Mouse (Mus musculus) heart, adult 2 months (tissue): ENCODE results near the gene Usp17la. TPM values are rescaled to one million over a fixed set of nuclear protein-coding genes. Genes with fewer than 3 reads are reported as not detected.

Experiments
- DNase-seq, 2 experiments: peaks; one replicate each; pipeline ENCODE4 v3.0.0; 2021
- H3K27ac ChIP-seq: fragments of 200-600 bp; 2 replicates; pipeline ENCODE4 v1.8.1; 2022
- H3K27me3 ChIP-seq: fragments of 200-500 bp; 2 replicates; pipeline ENCODE4 v1.6.1; 2012; ENCODE audit warnings: mild to moderate bottlenecking, low read length, inconsistent platforms, mixed read lengths; ENCODE audit not compliant: control insufficient read depth, insufficient read depth
- H3K36me3 ChIP-seq: fragments of 200-500 bp; 2 replicates; pipeline ENCODE4 v1.6.1; 2012; ENCODE audit warnings: low read length, inconsistent platforms; ENCODE audit not compliant: control insufficient read depth, insufficient read depth
- H3K4me1 ChIP-seq: fragments of 200-500 bp; 2 replicates; pipeline ENCODE4 v1.6.1; 2011; ENCODE audit warnings: low read length; ENCODE audit not compliant: control insufficient read depth, insufficient read depth
- H3K4me3 ChIP-seq: fragments of 200-600 bp; 2 replicates; pipeline ENCODE4 v1.8.1; 2022
- H3K79me2 ChIP-seq: fragments of 200-500 bp; replicated peaks from 2 replicates; pipeline ENCODE4 v1.6.1; 2012; ENCODE audit warnings: mild to moderate bottlenecking, inconsistent platforms, low read length, moderate library complexity, mixed read lengths; ENCODE audit not compliant: control insufficient read depth, insufficient read depth
- H3K9ac ChIP-seq: fragments of 200-500 bp; 2 replicates; pipeline ENCODE4 v1.6.1; 2012; ENCODE audit warnings: low read depth, mild to moderate bottlenecking, control low read depth, inconsistent platforms, low read length, mixed read lengths
- CTCF ChIP-seq: fragments of 200-600 bp; IDR thresholded peaks from 2 replicates; pipeline ENCODE4 v1.8.1; 2022; ENCODE audit warnings: antibody characterized with exemption, mild to moderate bottlenecking, moderate library complexity
- EP300 ChIP-seq: fragments of 200-500 bp; IDR thresholded peaks from 2 replicates; pipeline ENCODE4 v1.6.1; 2011; ENCODE audit warnings: low read depth, low read length, control low read depth; ENCODE audit not compliant: insufficient read depth
- POLR2A ChIP-seq: fragments of 200-500 bp; IDR thresholded peaks from 2 replicates; pipeline ENCODE4 v1.6.1; 2011; ENCODE audit warnings: mild to moderate bottlenecking, low read depth, low read length, control low read depth; ENCODE audit not compliant: insufficient read depth
- WGBS: fragments of 180-500 bp; shearing (Covaris S2); methylation state at CpG from one replicate; pipeline ENCODE4 v1.1.7; 2018; 5-methylcytosine and 5-hydroxymethylcytosine counted together
- intact Hi-C: fragments of 180-260 bp; cut with DNase I; formaldehyde crosslinking; loops from one replicate; pipeline ENCODE4 v1.15.1; 2025
- polyA plus RNA-seq: library from polyadenylated mRNA; depleted of rRNA; stranded (reverse); fragments of >200 nt; gene quantifications from 2 replicates; pipeline ENCODE4 v1.2.3, GENCODE M21; 2012; rRNA removed
- total RNA-seq, 2 experiments: library from RNA; stranded (reverse); gene quantifications; 2 replicates each; pipeline ENCODE4 v1.2.3; 2021

The Usp17la gene
- total and polyA plus RNA-seq, 3 experiments, result not detected

- intact Hi-C loops, result no loop called here
- no peaks in the 10 kb centered on the region for H3K36me3 ChIP-seq
- WGBS, result 41% methylated on average over 1 of the region's 1 CpGs
Observed at GRCm38 (mm10) chr7:104857683-104858082, 874 bp downstream of the Usp17la start.

GRCm38 (mm10) chr7:104861381-104861780 lies 4.6 kb downstream of the Usp17la start:
- no peak for TF ChIP-seq CTCF
- no peak for TF ChIP-seq EP300
- no peak for TF ChIP-seq POLR2A
- Histone ChIP-seq H3K79me2 (no peaks in the 10 kb centered on the region), H3K4me3 (no peak overlapping the region), H3K9ac (no peak overlapping the region), H3K36me3 (no peaks in the 10 kb centered on the region), H3K27me3 (no peaks in the 10 kb centered on the region), H3K4me1 (no peaks in the 10 kb centered on the region), H3K27ac (no peak overlapping the region)
- intact Hi-C loops, result no loop called here
- DNase-seq, result no peak
- WGBS, result 64% methylated on average over 3 of the region's 3 CpGs

More at GRCm38 (mm10) chr7:104857683-104858082, 874 bp downstream of the Usp17la start:
- H3K9ac ChIP-seq, result no peak overlapping the region
- TF ChIP-seq EP300 (no peak), POLR2A (no peak), CTCF (no peak)
- DNase-seq, result no peak
- H3K27ac ChIP-seq, result no peak overlapping the region
- H3K27me3 ChIP-seq, result no peaks in the 10 kb centered on the region
- H3K4me1 ChIP-seq, result no peaks in the 10 kb centered on the region
- no peaks in the 10 kb centered on the region for H3K79me2 ChIP-seq
- no peak overlapping the region for H3K4me3 ChIP-seq

GRCm38 (mm10) chr7:104877731-104878130 lies 20.9 kb downstream of the Usp17la start, which contains the start of gene Olfr665:
Olfr665 (plus strand) TSS chr7:104878031.
- DNase-seq, result no peak
- WGBS, result 9% methylated on average over 1 of the region's 1 CpGs
- Histone ChIP-seq H3K36me3 (no peaks in the 10 kb centered on the region), H3K27me3 (no peaks in the 10 kb centered on the region), H3K4me3 (no peak within 1 kb of the TSS), H3K9ac (no peak within 1 kb of the TSS), H3K4me1 (no peaks in the 10 kb centered on the region), H3K79me2 (no peaks in the 10 kb centered on the region), H3K27ac (no peak within 1 kb of the TSS)
- intact Hi-C loops, result no loop called here
- no peak for TF ChIP-seq CTCF
- TF ChIP-seq EP300, result no peak

DNA sequence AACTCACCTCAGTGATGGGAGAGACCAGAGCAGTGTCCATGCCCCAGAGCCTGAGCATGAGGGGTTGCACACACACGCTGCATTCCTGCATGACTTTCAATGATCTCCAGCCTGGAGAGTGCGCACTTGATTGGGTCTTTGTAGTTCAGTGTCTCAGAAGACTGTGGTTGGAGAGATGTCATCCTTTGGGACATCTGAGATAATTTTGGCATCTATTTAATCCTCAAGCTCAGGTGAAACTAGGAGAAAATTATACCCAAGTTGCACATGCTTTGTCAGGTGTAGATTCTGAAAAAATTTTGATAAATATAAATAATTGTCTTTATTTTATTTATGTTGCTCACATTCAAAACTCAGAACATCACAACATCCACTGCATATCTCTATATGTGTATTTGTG lies 39.0 kb downstream of the Usp17la start, which contains the start of gene Olfr666:
Gene Olfr666 (minus strand): TSS at position 101 of the 400 bp plus-strand sequence.
- Histone ChIP-seq H3K4me1 (no peaks in the 10 kb centered on the region), H3K27ac (no peak within 1 kb of the TSS), H3K4me3 (no peak within 1 kb of the TSS), H3K36me3 (no peaks in the 10 kb centered on the region), H3K27me3 (no peaks in the 10 kb centered on the region), H3K9ac (no peak within 1 kb of the TSS), H3K79me2 (no peaks in the 10 kb centered on the region)
- no peak for DNase-seq
- intact Hi-C loops, result no loop called here
- 76% methylated on average over 2 of the region's 2 CpGs for WGBS
- TF ChIP-seq CTCF, result no peak
- no peak for TF ChIP-seq EP300
- no peak for TF ChIP-seq POLR2A

Other genes with a start within 250 kb of the Usp17la start
- gene Olfr656, start 243.1 kb upstream of the Usp17la start, total RNA-seq, result not detected
- not detected in 2 replicates for gene Olfr656, start 243.1 kb upstream of the Usp17la start, polyA plus RNA-seq
- gene Olfr657, start 232.2 kb upstream of the Usp17la start, total RNA-seq, result not detected
- gene Olfr657, start 232.2 kb upstream of the Usp17la start, polyA plus RNA-seq, result not detected in 2 replicates
- gene Olfr658, start 209.7 kb upstream of the Usp17la start, total RNA-seq, result not detected
- not detected in 2 replicates for gene Olfr658, start 209.7 kb upstream of the Usp17la start, polyA plus RNA-seq
- gene Olfr659, start 190.3 kb upstream of the Usp17la start, total RNA-seq, result not detected
- not detected in 2 replicates for gene Olfr659, start 190.3 kb upstream of the Usp17la start, polyA plus RNA-seq
- gene Olfr661, start 170.5 kb upstream of the Usp17la start, total RNA-seq, result not detected
- not detected in 2 replicates for gene Olfr661, start 170.5 kb upstream of the Usp17la start, polyA plus RNA-seq
- not detected for gene Usp17le, start 79.5 kb upstream of the Usp17la start, total RNA-seq
- not detected in 2 replicates for gene Usp17le, start 79.5 kb upstream of the Usp17la start, polyA plus RNA-seq
- gene Usp17lb, start 14.4 kb upstream of the Usp17la start, total RNA-seq, result not detected
- gene Usp17lb, start 14.4 kb upstream of the Usp17la start, polyA plus RNA-seq, result not detected in 2 replicates
- not detected for gene Olfr665, start 21.0 kb downstream of the Usp17la start, total RNA-seq
- not detected in 2 replicates for gene Olfr665, start 21.0 kb downstream of the Usp17la start, polyA plus RNA-seq
- not detected for gene Olfr666, start 38.9 kb downstream of the Usp17la start, total RNA-seq
- gene Olfr666, start 38.9 kb downstream of the Usp17la start, polyA plus RNA-seq, result not detected in 2 replicates
- not detected for gene Olfr667, start 64.5 kb downstream of the Usp17la start, total RNA-seq
- not detected in 2 replicates for gene Olfr667, start 64.5 kb downstream of the Usp17la start, polyA plus RNA-seq
- not detected for gene Olfr668, start 71.0 kb downstream of the Usp17la start, total RNA-seq
- not detected in 2 replicates for gene Olfr668, start 71.0 kb downstream of the Usp17la start, polyA plus RNA-seq
- gene Olfr669, start 77.2 kb downstream of the Usp17la start, total RNA-seq, result not detected
- gene Olfr669, start 77.2 kb downstream of the Usp17la start, polyA plus RNA-seq, result not detected in 2 replicates
- not detected for gene Olfr670, start 105.6 kb downstream of the Usp17la start, total RNA-seq
- not detected in 2 replicates for gene Olfr670, start 105.6 kb downstream of the Usp17la start, polyA plus RNA-seq
- gene Olfr671, start 122.1 kb downstream of the Usp17la start, total RNA-seq, result not detected
- gene Olfr671, start 122.1 kb downstream of the Usp17la start, polyA plus RNA-seq, result not detected in 2 replicates
- not detected for gene Olfr672, start 145.0 kb downstream of the Usp17la start, total RNA-seq
- gene Olfr672, start 145.0 kb downstream of the Usp17la start, polyA plus RNA-seq, result not detected in 2 replicates
- gene Olfr675, start 171.5 kb downstream of the Usp17la start, total RNA-seq, result not detected
- gene Olfr675, start 171.5 kb downstream of the Usp17la start, polyA plus RNA-seq, result not detected in 2 replicates
- not detected for gene Olfr676, start 175.7 kb downstream of the Usp17la start, total RNA-seq
- gene Olfr676, start 175.7 kb downstream of the Usp17la start, polyA plus RNA-seq, result not detected in 2 replicates
- not detected for gene Olfr677, start 194.4 kb downstream of the Usp17la start, total RNA-seq
- gene Olfr677, start 194.4 kb downstream of the Usp17la start, polyA plus RNA-seq, result not detected in 2 replicates
- not detected for gene Olfr678, start 207.5 kb downstream of the Usp17la start, total RNA-seq
- not detected in 2 replicates for gene Olfr678, start 207.5 kb downstream of the Usp17la start, polyA plus RNA-seq
- gene Olfr679, start 224.2 kb downstream of the Usp17la start, total RNA-seq, result not detected
- gene Olfr679, start 224.2 kb downstream of the Usp17la start, polyA plus RNA-seq, result not detected in 2 replicates
- not detected for gene Olfr680-ps1, start 235.8 kb downstream of the Usp17la start, total RNA-seq
- not detected in 2 replicates for gene Olfr680-ps1, start 235.8 kb downstream of the Usp17la start, polyA plus RNA-seq